8 mouse cellular contexts compared by ENCODE assay signal in the genomic region with DNA sequence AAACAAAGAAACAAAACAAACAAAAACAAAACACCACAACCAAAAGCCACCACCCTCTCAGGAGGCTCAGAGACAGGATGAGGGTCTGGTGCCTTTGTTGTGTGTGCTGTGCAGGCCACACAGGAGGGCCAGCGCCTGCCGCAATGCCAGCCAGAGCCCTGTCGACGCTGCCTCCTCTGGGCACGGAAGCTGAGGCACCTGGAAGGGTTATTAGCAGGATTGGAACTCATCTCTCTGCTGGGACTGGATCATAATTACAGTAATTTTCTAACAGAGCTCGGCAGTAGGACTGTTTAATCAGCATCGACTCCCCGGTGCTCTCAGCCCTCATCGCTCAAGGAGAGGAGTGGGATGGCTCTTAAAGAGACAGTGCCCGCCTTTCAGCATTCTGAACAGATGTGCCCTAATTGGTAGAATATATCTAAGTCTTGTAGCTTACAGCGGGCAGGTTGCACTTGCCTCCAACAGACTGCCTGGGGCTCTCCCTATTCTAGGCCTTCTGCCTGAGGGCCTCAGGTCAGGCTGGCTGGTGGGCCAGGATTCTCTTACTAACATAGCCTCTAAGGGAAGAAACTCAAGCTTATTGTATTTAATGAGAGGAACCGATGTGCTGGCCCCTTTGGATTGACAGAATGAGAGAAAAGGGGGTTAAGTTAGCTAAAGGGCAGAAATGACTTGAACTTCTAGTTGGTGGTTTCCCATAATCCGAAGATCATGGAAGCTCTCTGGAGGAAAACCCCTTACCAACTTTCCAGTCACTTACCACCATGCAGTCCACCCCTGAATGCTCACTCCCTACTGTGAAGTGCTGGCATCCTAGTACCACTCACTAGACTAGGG. TPM values are rescaled to one million over a fixed set of nuclear protein-coding genes. Genes with fewer than 3 reads are reported as not detected.
DNase-seq lines count a peak whose midpoint lies in the region; ATAC-seq and TF ChIP-seq lines count a peak whose summit lies in the region.

No protein-coding gene starts in this region.

- H3K4me3 ChIP-seq in heart, postnatal 0 days (ENCODE audit: low read depth, low read length) = no peak overlapping the region
- peak overlapping the region; percentile 9; the same call in 1 of the 2 replicates for H3K4me3 ChIP-seq in bone marrow macrophage, adult 2 months (ENCODE audit: insufficient read depth, low read length)
- no peak overlapping the region for H3K4me3 ChIP-seq in forebrain, embryonic 14.5 days (ENCODE audit: low read depth, low read length)
- no peak overlapping the region for H3K4me3 ChIP-seq in midbrain, embryonic 12.5 days

- DNase-seq in heart, postnatal 0 days (ENCODE audit: low spot score) = no peak
- no peak for DNase-seq in heart, adult 9 months (ENCODE audit: low spot score in 2 of 2)
- peak; percentile 49 for DNase-seq in forebrain, embryonic 14.5 days (ENCODE audit: low spot score)
- no peak for DNase-seq in adrenal gland, postnatal 10 days
- no peak for DNase-seq in cerebellum, postnatal 36 days
- DNase-seq in layer of hippocampus, postnatal 25 days (ENCODE audit: extremely low spot score in 1 of 2, low spot score in 1 of 2) = no peak

- ATAC-seq in heart, postnatal 0 days (ENCODE audit: insufficient read depth, low read depth) = no peak
- peak; percentile 46 for ATAC-seq in forebrain, embryonic 14.5 days
- ATAC-seq in midbrain, embryonic 12.5 days (ENCODE audit: low FRiP score, low read depth) = no peak

- peaks cover 25% of the 10 kb centered on the region for H3K36me3 ChIP-seq in heart, postnatal 0 days (replicated peaks; ENCODE audit: control insufficient read depth, insufficient read depth, low read length)
- peaks cover 21% of the 10 kb centered on the region for H3K36me3 ChIP-seq in forebrain, embryonic 14.5 days (ENCODE audit: control insufficient read depth, insufficient read depth, low read length)
- H3K36me3 ChIP-seq in midbrain, embryonic 12.5 days = peaks cover 18% of the 10 kb centered on the region

- H3K9me3 ChIP-seq in heart, postnatal 0 days (replicated peaks; ENCODE audit: control insufficient read depth, low read length) = no peaks in the 10 kb centered on the region
- no peaks in the 10 kb centered on the region for H3K9me3 ChIP-seq in forebrain, embryonic 14.5 days (replicated peaks; ENCODE audit: control insufficient read depth, low read length)
- H3K9me3 ChIP-seq in midbrain, embryonic 12.5 days = no peaks in the 10 kb centered on the region

- TF ChIP-seq EP300 in heart, postnatal 0 days (IDR thresholded peaks at IDR 0.05; ENCODE audit: low read depth) = no peak

- no peak for TF ChIP-seq CTCF in heart, postnatal 0 days (IDR thresholded peaks at IDR 0.05; ENCODE audit: low read depth)
- TF ChIP-seq CTCF in bone marrow macrophage, adult 2 months (IDR thresholded peaks at IDR 0.05; ENCODE audit: low read depth, low read length) = no peak

- no peaks in the 10 kb centered on the region for H3K27me3 ChIP-seq in heart, postnatal 0 days (ENCODE audit: control insufficient read depth, insufficient read depth, low read length)
- no peaks in the 10 kb centered on the region for H3K27me3 ChIP-seq in forebrain, embryonic 14.5 days (replicated peaks; ENCODE audit: control insufficient read depth, insufficient read depth, low read length)
- H3K27me3 ChIP-seq in midbrain, embryonic 12.5 days = no peaks in the 10 kb centered on the region

- no peak overlapping the region for H3K4me2 ChIP-seq in heart, postnatal 0 days (ENCODE audit: low read depth, low read length)
- H3K4me2 ChIP-seq in forebrain, embryonic 14.5 days (ENCODE audit: low read length) = no peak overlapping the region
- H3K4me2 ChIP-seq in midbrain, embryonic 12.5 days (replicated peaks) = peak overlapping the region; percentile 26; the same call in 1 of the 2 replicates

- TF ChIP-seq POLR2A in bone marrow macrophage, adult 2 months (IDR thresholded peaks at IDR 0.05; ENCODE audit: borderline replicate concordance, low read depth, low read length) = no peak

- peak overlapping the region; percentile 68 for H3K27ac ChIP-seq in heart, postnatal 0 days (ENCODE audit: low read depth)
- peak overlapping the region; percentile 97 for H3K27ac ChIP-seq in bone marrow macrophage, adult 2 months (ENCODE audit: insufficient read depth, low read depth, low read length)
- H3K27ac ChIP-seq in forebrain, embryonic 14.5 days (ENCODE audit: low read depth, low read length) = peak overlapping the region; percentile 3; the same call in 1 of the 2 replicates
- peak overlapping the region; percentile 60 for H3K27ac ChIP-seq in midbrain, embryonic 12.5 days (replicated peaks)

- no peak overlapping the region for H3K9ac ChIP-seq in heart, postnatal 0 days (replicated peaks; ENCODE audit: low read depth, low read length)
- peak overlapping the region; percentile 32; the same call in 1 of the 2 replicates for H3K9ac ChIP-seq in forebrain, embryonic 14.5 days (ENCODE audit: low read length)
- H3K9ac ChIP-seq in midbrain, embryonic 12.5 days (replicated peaks) = peak overlapping the region; percentile 39; the same call in 1 of the 2 replicates

- 55% methylated on average over 13 of the region's 13 CpGs for WGBS in heart, postnatal 0 days
- WGBS in forebrain, embryonic 14.5 days = 27% methylated on average over 13 of the region's 13 CpGs
- WGBS in midbrain, embryonic 12.5 days = 29% methylated on average over 13 of the region's 13 CpGs

- no peaks in the 10 kb centered on the region; the same call in 1 of the 2 replicates for H3K4me1 ChIP-seq in heart, postnatal 0 days (ENCODE audit: control insufficient read depth, insufficient read depth)
- H3K4me1 ChIP-seq in bone marrow macrophage, adult 2 months (ENCODE audit: control insufficient read depth, insufficient read depth, low read length) = peaks cover 37% of the 10 kb centered on the region
- H3K4me1 ChIP-seq in forebrain, embryonic 14.5 days (ENCODE audit: control insufficient read depth, insufficient read depth, low read length) = peaks cover 11% of the 10 kb centered on the region
- H3K4me1 ChIP-seq in midbrain, embryonic 12.5 days = peaks cover 50% of the 10 kb centered on the region

RNA-seq across cellular contexts. Expression of gene Snx11, which starts 12.6 kb away (rescaled TPM):
- 14.4 and 14.8 TPM in 2 replicates for total RNA-seq in heart, postnatal 0 days (2014; rRNA removed; ENCODE audit: low replicate concordance)
- 9.0 and 10.2 TPM in 2 replicates for polyA plus RNA-seq in heart, postnatal 0 days (2015; fragmentation: Nextera tagmentation; extraction: Ambion mirVana)
- polyA plus RNA-seq in bone marrow macrophage, adult 2 months (2012; ENCODE audit: insufficient read depth, insufficient read length, missing spikeins) = 37.0 and 37.8 TPM in 2 replicates
- polyA plus RNA-seq in forebrain, embryonic 14.5 days (2014; fragmentation: Nextera tagmentation; extraction: Ambion mirVana) = 17.6 and 21.6 TPM in 2 replicates
- 40.1 and 42.6 TPM in 2 replicates for polyA plus RNA-seq in midbrain, embryonic 12.5 days (2016; fragmentation: Nextera tagmentation; extraction: Ambion mirVana)
- 10 to 100 TPM; 19.2 to 22.9 TPM for total RNA-seq in adrenal gland, postnatal 10 days (2021)
- 10 to 100 TPM; 40.9 to 49.4 TPM for total RNA-seq in layer of hippocampus, postnatal 25 days (2021)

RNA-seq across cellular contexts. Expression of gene Cbx1, which starts 24.2 kb away (rescaled TPM):
- 9.9 and 24.9 TPM in 2 replicates for total RNA-seq in heart, postnatal 0 days (2014; rRNA removed; ENCODE audit: low replicate concordance)
- polyA plus RNA-seq in heart, postnatal 0 days (2015; fragmentation: Nextera tagmentation; extraction: Ambion mirVana) = 35.6 and 42.0 TPM in 2 replicates
- 51.4 and 57.5 TPM in 2 replicates for polyA plus RNA-seq in bone marrow macrophage, adult 2 months (2012; ENCODE audit: insufficient read depth, insufficient read length, missing spikeins)
- polyA plus RNA-seq in forebrain, embryonic 14.5 days (2014; fragmentation: Nextera tagmentation; extraction: Ambion mirVana) = 94.8 and 99.7 TPM in 2 replicates
- polyA plus RNA-seq in midbrain, embryonic 12.5 days (2016; fragmentation: Nextera tagmentation; extraction: Ambion mirVana) = 156 and 166 TPM in 2 replicates
- 10 to 100 TPM; 64.9 to 73.1 TPM for total RNA-seq in adrenal gland, postnatal 10 days (2021)
- total RNA-seq in layer of hippocampus, postnatal 25 days (2021) = 10 to 100 TPM; 49.4 to 52.0 TPM

Comparison
In these comparisons a context has a peak if more than half of its experiments do, and no peak if none do; other contexts are left out.
1. H3K27ac ChIP-seq: peak in every context shown above with its lines; median percentile 97 in bone marrow macrophage, adult 2 months; 68 in heart, postnatal 0 days; 60 in midbrain, embryonic 12.5 days; 3 in forebrain, embryonic 14.5 days.